16 mouse cellular contexts compared by ENCODE assay signal in the genomic region with DNA sequence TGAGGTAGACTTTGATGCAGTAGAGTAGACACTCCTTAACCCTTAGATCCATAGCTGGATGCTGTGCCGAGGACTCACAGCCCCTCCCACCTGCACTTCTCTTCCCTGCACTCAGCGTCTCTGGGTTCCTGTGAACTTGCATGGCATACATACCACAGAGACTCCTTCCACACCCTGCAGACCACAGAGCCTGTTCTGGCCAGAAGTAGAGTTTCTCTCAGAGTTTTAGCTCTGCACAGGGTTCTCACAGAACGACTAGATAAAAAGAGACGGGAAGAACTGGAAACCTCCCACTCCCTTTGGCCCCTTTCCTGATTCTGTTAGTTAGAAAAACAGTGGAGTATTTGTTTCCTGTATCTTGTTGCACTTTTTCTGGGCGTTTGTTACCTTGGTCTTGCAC. TPM values are rescaled to one million over a fixed set of nuclear protein-coding genes. Genes with fewer than 3 reads are reported as not detected.
DNase-seq lines count a peak whose midpoint lies in the region; ATAC-seq lines count a peak whose summit lies in the region.
"Had no signal": no experiment of that assay in that cellular context is flagged by ENCODE, and none has a peak within 500 bp of the region (broad histone marks: within the 10 kb centered on the region; RNA-seq: fewer than 3 reads in every experiment).

No protein-coding gene starts in this region.

- peak overlapping the region; percentile 71 for H3K27ac ChIP-seq in heart, embryonic 13.5 days (replicated peaks)
- no peak overlapping the region for H3K27ac ChIP-seq in lung, embryonic 16.5 days (ENCODE audit: low read length)
- H3K27ac ChIP-seq in heart, embryonic 15.5 days: peak overlapping the region; percentile 50
- no peak overlapping the region for H3K27ac ChIP-seq in forebrain, embryonic 14.5 days (ENCODE audit: low read depth, low read length)
- H3K27ac ChIP-seq: limb, embryonic 12.5 days; midbrain, embryonic 15.5 days had no signal

- no peaks in the 10 kb centered on the region for H3K36me3 ChIP-seq in heart, embryonic 13.5 days
- H3K36me3 ChIP-seq in lung, embryonic 16.5 days (ENCODE audit: control insufficient read depth, insufficient read depth, low read length): no peaks in the 10 kb centered on the region
- H3K36me3 ChIP-seq in heart, embryonic 15.5 days: no peaks in the 10 kb centered on the region
- H3K36me3 ChIP-seq in forebrain, embryonic 14.5 days (ENCODE audit: control insufficient read depth, insufficient read depth, low read length): no peaks in the 10 kb centered on the region
- H3K36me3 ChIP-seq: limb, embryonic 12.5 days; midbrain, embryonic 15.5 days had no signal

- no peak overlapping the region for H3K4me3 ChIP-seq in heart, embryonic 13.5 days
- H3K4me3 ChIP-seq in lung, embryonic 16.5 days (ENCODE audit: low read length): no peak overlapping the region
- H3K4me3 ChIP-seq in heart, embryonic 15.5 days: no peak overlapping the region
- H3K4me3 ChIP-seq in forebrain, embryonic 14.5 days (ENCODE audit: low read depth, low read length): no peak overlapping the region
- H3K4me3 ChIP-seq: limb, embryonic 12.5 days; midbrain, embryonic 15.5 days had no signal

- 19% methylated on average over 5 of the region's 5 CpGs for WGBS in heart, embryonic 13.5 days
- WGBS in lung, embryonic 16.5 days: 27% methylated on average over 5 of the region's 5 CpGs
- 16% methylated on average over 5 of the region's 5 CpGs for WGBS in heart, embryonic 15.5 days
- 63% methylated on average over 5 of the region's 5 CpGs for WGBS in forebrain, embryonic 14.5 days

- peak overlapping the region; percentile 12 for H3K4me2 ChIP-seq in heart, embryonic 13.5 days
- H3K4me2 ChIP-seq in lung, embryonic 16.5 days (ENCODE audit: low read depth, low read length): no peak overlapping the region
- peak overlapping the region; percentile 22 for H3K4me2 ChIP-seq in heart, embryonic 15.5 days
- H3K4me2 ChIP-seq in forebrain, embryonic 14.5 days (ENCODE audit: low read length): no peak overlapping the region
- H3K4me2 ChIP-seq: limb, embryonic 12.5 days; midbrain, embryonic 15.5 days had no signal

- H3K9me3 ChIP-seq in heart, embryonic 13.5 days: no peaks in the 10 kb centered on the region
- no peaks in the 10 kb centered on the region for H3K9me3 ChIP-seq in lung, embryonic 16.5 days (ENCODE audit: control insufficient read depth, low read length)
- no peaks in the 10 kb centered on the region for H3K9me3 ChIP-seq in heart, embryonic 15.5 days (replicated peaks)
- H3K9me3 ChIP-seq in forebrain, embryonic 14.5 days (replicated peaks; ENCODE audit: control insufficient read depth, low read length): no peaks in the 10 kb centered on the region
- H3K9me3 ChIP-seq: limb, embryonic 12.5 days; midbrain, embryonic 15.5 days had no signal

- H3K9ac ChIP-seq in heart, embryonic 13.5 days: peak overlapping the region; percentile 33; the same call in 1 of the 2 replicates
- H3K9ac ChIP-seq in lung, embryonic 16.5 days (ENCODE audit: low read length): no peak overlapping the region
- no peak overlapping the region for H3K9ac ChIP-seq in heart, embryonic 15.5 days
- H3K9ac ChIP-seq in forebrain, embryonic 14.5 days (ENCODE audit: low read length): no peak overlapping the region
- H3K9ac ChIP-seq: forebrain, postnatal 0 days; limb, embryonic 12.5 days; midbrain, embryonic 15.5 days had no signal

- no peak for DNase-seq in heart, postnatal 14 days
- DNase-seq in lung, adult 18-20 months: no peak
- DNase-seq in forebrain, embryonic 14.5 days (ENCODE audit: low spot score): no peak
- DNase-seq: cerebellum, adult 11 months; forebrain, postnatal 0 days; gastrocnemius, postnatal 36 days; kidney, postnatal 36 days; layer of hippocampus, postnatal 36 days; right cerebral cortex, postnatal 25 days; thymus, postnatal 25 days had no signal

- H3K27me3 ChIP-seq in heart, embryonic 13.5 days (replicated peaks): no peaks in the 10 kb centered on the region
- no peaks in the 10 kb centered on the region for H3K27me3 ChIP-seq in lung, embryonic 16.5 days (ENCODE audit: control insufficient read depth, insufficient read depth, low read depth, low read length)
- H3K27me3 ChIP-seq in heart, embryonic 15.5 days: no peaks in the 10 kb centered on the region
- H3K27me3 ChIP-seq in forebrain, embryonic 14.5 days (replicated peaks; ENCODE audit: control insufficient read depth, insufficient read depth, low read length): no peaks in the 10 kb centered on the region
- H3K27me3 ChIP-seq: limb, embryonic 12.5 days; midbrain, embryonic 15.5 days had no signal

- peaks cover 48% of the 10 kb centered on the region for H3K4me1 ChIP-seq in heart, embryonic 13.5 days
- peaks cover 36% of the 10 kb centered on the region for H3K4me1 ChIP-seq in lung, embryonic 16.5 days (replicated peaks; ENCODE audit: control insufficient read depth, insufficient read depth, low read length)
- H3K4me1 ChIP-seq in heart, embryonic 15.5 days (replicated peaks): peaks cover 27% of the 10 kb centered on the region
- no peaks in the 10 kb centered on the region; the same call in 1 of the 2 replicates for H3K4me1 ChIP-seq in forebrain, embryonic 14.5 days (ENCODE audit: control insufficient read depth, insufficient read depth, low read length)
- H3K4me1 ChIP-seq: midbrain, embryonic 15.5 days had no signal

- intact Hi-C loops in heart, postnatal 14 days (cut with DNase I): no loop called here

- no peak for ATAC-seq in heart, embryonic 13.5 days (ENCODE audit: extremely low read depth, insufficient number of reproducible peaks, low FRiP score, low TSS enrichment)
- peak; percentile 62 for ATAC-seq in lung, embryonic 16.5 days (ENCODE audit: low read depth)
- no peak for ATAC-seq in heart, embryonic 15.5 days (replicated peaks; ENCODE audit: insufficient number of reproducible peaks, insufficient read depth, low FRiP score, low read depth)
- 0 out of 2 replicates have a peak, but pooled peaks have one; percentile 38 for ATAC-seq in megakaryocyte-erythroid progenitor cell, adult 5-6 weeks (replicated peaks; ENCODE audit: low FRiP score, low TSS enrichment, poor library complexity, severe bottlenecking)
- ATAC-seq in forebrain, embryonic 14.5 days: no peak
- ATAC-seq: forebrain, postnatal 0 days; midbrain, embryonic 15.5 days had no signal

RNA-seq across cellular contexts. Expression of a gene that starts 18.0 kb away (rescaled TPM):
- polyA plus RNA-seq in heart, embryonic 13.5 days (2015; fragmentation: Nextera tagmentation; extraction: Ambion mirVana): 7.8 and 10.5 TPM in 2 replicates
- total RNA-seq in heart, postnatal 14 days (2021): 10 to 100 TPM; 16.5 to 16.8 TPM
- 15.7 and 16.2 TPM in 2 replicates for polyA plus RNA-seq in lung, embryonic 16.5 days (2015; fragmentation: Nextera tagmentation; extraction: Ambion mirVana)
- 11.1 and 13.8 TPM in 2 replicates for polyA plus RNA-seq in heart, embryonic 15.5 days (2015; fragmentation: Nextera tagmentation; extraction: Ambion mirVana)
- total RNA-seq in megakaryocyte-erythroid progenitor cell, adult 5-6 weeks (2014; fragmentation: Nextera tagmentation): 3.4 and 4.6 TPM in 2 replicates
- total RNA-seq in megakaryocyte-erythroid progenitor cell, adult 5-6 weeks (2017): 3.1 and 3.7 TPM in 2 replicates
- polyA plus RNA-seq in forebrain, embryonic 14.5 days (2014; fragmentation: Nextera tagmentation; extraction: Ambion mirVana): 11.7 and 15.7 TPM in 2 replicates

Comparison
In these comparisons a context has a peak if more than half of its experiments do, and no peak if none do; other contexts are left out.
1. ATAC-seq: peak in lung, embryonic 16.5 days (single experiment) and megakaryocyte-erythroid progenitor cell, adult 5-6 weeks (single experiment); none in heart, embryonic 13.5 days (single experiment), heart, embryonic 15.5 days (single experiment) and forebrain, embryonic 14.5 days (single experiment).
2. H3K27ac ChIP-seq: peak in heart, embryonic 13.5 days (single experiment) and heart, embryonic 15.5 days (single experiment); none in lung, embryonic 16.5 days (single experiment) and forebrain, embryonic 14.5 days (single experiment).
3. H3K4me2 ChIP-seq: peak in heart, embryonic 13.5 days (single experiment) and heart, embryonic 15.5 days (single experiment); none in lung, embryonic 16.5 days (single experiment) and forebrain, embryonic 14.5 days (single experiment).